Mouse (Mus musculus): ENCODE results near the gene Angel2.
"Not testable (repeated sequence)": the region's sequence is repeated elsewhere in the genome, so short reads cannot be mapped to it uniquely, and the experiment has no call there.

The Angel2 gene

DNA sequence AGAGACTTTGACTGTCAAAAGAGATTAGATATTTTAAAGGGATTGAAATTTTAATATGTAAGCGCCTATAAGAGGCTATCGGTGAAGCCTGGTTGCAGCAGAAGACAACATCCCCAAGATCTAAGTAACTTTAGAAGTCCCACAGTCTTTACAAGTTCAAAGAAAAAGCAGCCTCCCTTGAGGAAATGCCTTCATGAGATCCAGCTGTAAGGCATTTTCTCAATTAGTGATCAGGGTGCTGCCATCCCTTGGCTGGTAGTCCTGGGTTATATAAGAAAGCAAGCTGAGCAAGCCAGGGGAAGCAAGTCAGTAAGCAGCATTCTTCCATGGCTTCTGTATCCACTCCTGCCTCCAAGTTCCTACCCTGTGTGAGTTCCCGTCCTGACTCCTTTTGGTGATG is at the start of gene Angel2:
TSS of gene Angel2 (plus strand) at position 301 of the 400 bp plus-strand sequence.
- DNase-seq: not testable (repeated sequence)

- no peak for DNase-seq
Measured at GRCm38 (mm10) chr1:190875751-190876150, 49.2 kb upstream of the Angel2 start.

- DNase-seq: no peak
Measured at GRCm38 (mm10) chr1:190880638-190881037, 44.3 kb upstream of the Angel2 start.

DNA sequence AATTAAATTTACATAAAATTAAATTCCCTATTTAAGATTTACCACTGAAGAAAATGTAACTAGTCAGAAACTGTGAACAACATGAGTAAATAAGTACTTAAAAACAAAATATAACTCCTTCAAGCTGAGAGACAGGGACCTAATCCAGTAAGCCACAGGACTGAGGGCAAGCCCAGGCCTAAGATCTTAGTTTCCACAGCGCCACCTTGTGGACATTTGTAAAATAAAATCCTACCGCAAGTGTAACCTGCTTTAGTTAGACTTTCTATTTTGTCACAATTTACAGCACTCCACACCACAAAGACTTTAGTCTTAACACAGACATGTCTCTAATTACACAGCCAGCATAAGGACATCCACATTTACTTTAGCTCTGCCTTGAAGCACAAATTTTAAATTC is 43.5 kb upstream of the Angel2 start:
- DNase-seq: peak; percentile 8 to 11

DNA sequence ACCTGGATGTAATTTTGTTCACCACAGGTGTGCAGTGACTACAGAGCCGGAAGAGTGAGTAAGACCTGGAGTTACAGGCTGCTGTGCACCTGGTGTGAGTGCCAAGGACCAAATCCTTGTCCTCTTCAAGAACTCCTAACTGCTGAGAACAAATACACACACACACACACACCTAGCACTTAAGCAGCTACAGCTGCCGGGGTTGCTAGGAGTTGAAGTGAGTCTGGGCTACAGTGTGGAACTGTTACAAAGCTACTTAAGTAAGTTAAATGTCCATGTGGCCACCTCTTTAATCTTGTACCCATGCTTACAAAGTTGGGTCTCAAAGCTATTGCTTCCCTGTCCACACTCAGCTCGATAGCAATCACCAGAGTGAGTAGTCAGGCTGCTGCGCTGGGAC is 38.9 kb upstream of the Angel2 start:
- no peak for DNase-seq

GRCm38 (mm10) chr1:190888031-190888430 is 36.9 kb upstream of the Angel2 start:
- no peak for DNase-seq

DNA sequence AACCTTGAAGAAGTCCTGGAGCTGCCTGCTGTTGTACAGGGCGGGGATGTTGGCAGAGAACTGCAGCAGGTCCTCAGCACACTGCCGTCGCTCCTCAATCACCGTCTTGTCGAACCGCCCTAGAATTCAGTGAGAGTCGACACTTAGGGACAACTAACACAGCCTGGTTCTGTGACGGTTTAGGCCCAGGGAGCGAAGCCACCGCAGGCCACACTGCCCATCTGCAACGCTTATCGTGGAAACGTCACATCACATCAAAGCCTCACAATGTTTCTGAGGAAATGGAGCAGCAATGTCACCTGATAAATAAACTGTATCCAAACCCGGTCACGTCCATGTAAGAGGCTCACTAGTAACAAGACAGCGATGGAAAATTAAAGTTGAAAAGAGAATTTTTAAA is 36.3 kb upstream of the Angel2 start:
- no peak for DNase-seq

- no peak for DNase-seq
Measured at GRCm38 (mm10) chr1:190893559-190894167, 31.2 kb upstream of the Angel2 start.

GRCm38 (mm10) chr1:190898186-190898585 is 26.7 kb upstream of the Angel2 start:
- DNase-seq: no peak

DNA sequence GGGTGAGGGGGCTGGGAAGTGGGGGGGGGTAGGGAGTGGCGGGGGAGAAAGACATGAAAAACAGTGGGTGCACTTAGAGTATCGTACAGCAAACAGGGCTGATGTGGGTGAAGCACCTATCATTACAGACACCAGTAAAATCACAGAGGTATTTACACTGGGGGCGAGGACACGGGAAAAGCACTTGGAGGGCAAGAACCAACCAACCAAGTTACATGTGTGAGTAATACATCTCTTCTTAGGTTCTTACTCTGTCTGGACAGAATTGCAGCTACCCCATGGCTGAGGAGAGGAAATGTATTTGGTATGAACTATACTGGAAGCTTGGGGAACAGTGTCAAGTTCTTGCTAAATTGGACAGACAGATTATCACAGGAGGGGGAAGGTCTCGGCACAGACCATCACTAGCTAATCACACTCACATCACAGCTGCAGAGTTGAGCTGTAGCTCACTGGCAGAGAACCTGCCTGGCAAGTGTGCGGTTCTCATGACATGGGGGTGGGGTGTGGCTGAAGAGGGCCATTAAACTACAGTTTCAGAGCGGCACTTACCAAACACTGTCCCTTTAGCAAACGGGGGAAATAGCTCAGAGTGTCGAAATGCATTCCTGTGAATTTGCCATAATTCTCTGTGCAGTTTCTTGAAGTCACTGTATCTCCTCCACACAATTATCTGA is 25.9 kb upstream of the Angel2 start:
- no peak for DNase-seq

DNA sequence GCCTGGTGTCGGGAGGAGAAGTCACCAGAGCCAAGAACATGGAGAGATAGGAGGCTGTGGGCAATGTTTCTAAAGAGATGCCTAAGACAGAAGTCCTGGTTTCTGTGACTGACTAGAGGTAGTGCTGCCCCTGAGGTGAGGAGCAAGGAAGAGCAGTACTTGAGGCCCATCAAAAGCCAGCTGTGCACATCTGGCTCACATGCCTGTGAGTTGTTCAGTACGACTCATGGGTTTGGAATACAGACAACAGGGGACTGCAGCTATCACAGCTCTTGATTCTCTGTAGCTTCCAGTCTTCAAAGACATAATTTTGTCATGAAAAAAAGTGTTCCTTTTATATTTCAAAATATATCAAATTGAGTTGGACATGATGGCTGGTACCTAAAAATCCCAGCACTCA is 23.8 kb upstream of the Angel2 start:
- no peak for DNase-seq

GRCm38 (mm10) chr1:190904136-190904535 is 20.8 kb upstream of the Angel2 start:
- no peak for DNase-seq

DNA sequence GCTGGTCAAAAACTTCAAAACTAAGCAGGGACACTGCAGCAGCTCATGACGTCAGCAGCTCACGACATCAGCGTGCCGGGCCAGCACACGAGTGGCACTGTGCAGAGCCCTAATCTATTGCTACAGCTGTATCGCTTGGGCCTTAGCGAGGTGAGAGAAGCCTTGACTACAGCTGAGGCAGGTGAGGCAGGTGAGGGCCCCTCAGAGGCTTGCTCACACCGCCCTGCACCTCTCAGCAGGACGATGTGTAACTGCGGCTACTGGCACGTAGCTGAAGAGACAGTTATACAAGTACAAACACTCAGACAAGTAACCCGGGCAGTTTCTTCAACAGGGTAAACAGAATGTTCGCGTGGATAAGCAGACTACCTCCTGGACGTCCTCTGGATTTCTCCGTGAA is 20.2 kb upstream of the Angel2 start:
- DNase-seq: no peak

DNA sequence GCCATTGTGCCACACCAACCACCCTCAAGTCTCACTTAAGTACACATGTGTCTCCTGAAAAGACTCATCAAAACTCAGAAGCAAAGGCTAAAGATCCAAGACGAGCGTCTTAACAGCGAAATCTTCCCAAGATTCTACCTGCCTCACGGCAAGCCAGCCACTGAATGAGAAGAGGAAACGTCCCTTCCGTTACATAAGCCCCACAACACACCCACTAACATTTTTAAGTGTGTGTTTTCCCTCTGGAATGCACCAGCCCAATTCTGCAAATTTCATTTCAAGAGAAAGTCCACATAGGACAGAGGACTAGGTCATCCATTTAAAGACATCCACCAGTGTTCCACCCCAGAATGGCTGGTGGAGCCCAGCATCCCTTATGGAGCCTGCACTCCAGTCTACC is 14.1 kb upstream of the Angel2 start:
- DNase-seq: no peak

DNA sequence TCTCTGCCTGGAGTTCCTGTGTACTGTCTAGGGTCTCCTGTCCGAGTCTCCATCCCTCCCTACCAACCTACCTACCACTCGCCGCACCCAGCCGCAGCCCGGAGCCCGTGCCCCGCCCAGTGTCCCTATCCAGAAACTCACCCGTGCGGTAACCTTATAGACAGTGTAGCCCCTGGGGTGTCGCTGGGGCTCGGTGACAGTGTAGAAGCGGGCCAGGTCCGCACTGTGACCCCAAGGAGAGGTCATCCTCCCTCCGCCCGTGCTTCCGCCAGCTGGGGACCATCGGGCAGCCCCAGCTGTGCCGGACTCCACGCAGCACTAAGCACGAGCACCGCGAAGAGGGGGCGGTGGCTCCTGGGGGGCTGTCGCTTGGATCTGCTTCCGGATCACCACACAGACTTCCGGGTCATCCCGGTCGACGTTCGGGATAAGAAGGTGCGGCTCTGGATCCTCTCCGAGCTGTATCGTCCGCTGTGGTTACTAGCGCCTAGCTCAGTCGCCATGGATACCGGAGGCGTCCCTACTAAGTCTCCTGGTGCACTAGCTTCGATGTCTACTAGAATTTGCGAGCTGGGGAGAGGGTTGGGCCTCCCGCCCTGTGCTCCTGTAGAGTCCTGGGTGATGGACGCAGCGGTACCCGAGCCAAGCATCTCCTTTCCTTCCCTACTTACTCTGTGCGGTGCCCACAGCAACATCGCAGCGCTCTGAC is 13.3 kb upstream of the Angel2 start, which contains the start of gene Rps6kc1:
TSS of gene Rps6kc1 (minus strand) at position 356 of the 709 bp plus-strand sequence.
- DNase-seq: peak; percentile 62 to 69

DNA sequence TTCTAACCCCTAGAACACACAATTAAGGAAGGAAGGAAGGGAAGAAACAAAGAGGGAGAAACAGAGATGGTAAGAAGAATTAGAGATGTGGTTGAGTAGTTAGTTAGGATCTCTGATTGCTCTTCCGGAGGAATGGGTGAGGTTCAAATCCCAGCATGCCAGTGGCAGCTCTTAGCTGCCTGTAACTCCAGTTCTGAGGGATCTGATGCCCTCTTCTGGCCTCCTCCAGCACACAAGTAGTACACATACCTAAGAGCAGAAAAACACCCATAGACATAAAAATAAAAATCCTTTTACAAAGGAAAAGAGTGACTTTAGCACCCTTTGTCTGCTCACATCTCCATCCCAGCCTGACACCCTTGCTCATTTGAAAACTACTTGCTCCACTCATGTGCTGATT is 12.3 kb upstream of the Angel2 start:
- no peak for DNase-seq

- DNase-seq: no peak
Measured at GRCm38 (mm10) chr1:190918938-190919337, 6.0 kb upstream of the Angel2 start.

- no peak for DNase-seq
Measured at GRCm38 (mm10) chr1:190919725-190920469, 5.0 kb upstream of the Angel2 start.

DNA sequence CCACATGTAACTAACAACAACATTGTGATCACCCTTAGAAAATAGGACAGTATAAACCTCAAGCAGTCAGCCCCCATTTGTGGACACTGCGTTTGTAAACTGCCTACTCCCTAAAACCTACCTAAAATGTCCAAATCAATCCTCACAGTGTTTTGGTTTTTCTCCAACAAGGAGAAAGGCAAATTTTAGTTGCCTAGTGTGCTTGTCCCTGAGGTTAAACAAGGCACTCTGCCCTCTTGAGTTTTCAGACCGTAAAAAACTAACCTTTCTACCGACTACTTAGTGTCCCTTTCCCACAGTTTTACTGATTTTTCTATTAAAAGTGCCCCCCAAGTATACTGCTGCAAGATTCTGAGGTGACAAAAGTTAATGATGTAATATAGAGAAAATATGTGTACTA is 2.4 kb downstream of the Angel2 start:
- no peak for DNase-seq

DNA sequence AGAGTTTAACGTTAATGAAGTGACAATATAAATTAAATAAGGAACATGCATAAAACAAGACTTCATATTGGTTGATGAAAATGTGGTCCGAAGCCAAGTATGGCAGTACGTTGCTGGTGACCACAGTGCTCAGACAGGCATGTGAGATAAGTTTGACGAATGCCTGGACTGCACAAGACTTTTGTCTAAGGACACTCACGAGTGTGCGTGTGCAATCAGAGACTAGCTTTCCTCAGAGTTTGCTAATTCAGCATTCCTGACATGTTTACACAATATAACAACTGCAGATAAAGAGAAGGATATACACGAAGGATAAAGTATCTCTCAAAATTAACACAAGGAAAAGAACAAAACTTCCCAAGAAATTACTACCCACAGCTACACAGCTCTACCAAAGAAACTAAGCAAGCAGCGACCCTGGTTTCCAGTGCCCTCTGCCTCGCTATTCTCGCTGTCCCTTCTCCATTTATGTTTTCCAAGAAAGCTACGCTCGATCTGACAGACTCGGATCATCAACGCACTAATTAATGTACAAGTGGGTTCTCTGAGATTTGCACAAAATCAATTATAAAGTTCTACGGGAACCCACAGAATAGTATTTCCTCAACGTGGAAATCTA is 2.9 kb downstream of the Angel2 start:
- DNase-seq: no peak

- peak; percentile 98 to 99 for DNase-seq
Measured at GRCm38 (mm10) chr1:190928370-190929009, 3.6 kb downstream of the Angel2 start.

GRCm38 (mm10) chr1:190929010-190929695 is 4.2 kb downstream of the Angel2 start:
- no peak for DNase-seq
